Mouse (Mus musculus): ENCODE data around the gene Grik5. TPM values are rescaled to one million over a fixed set of nuclear protein-coding genes. Genes with fewer than 3 reads are reported as not detected.

The Grik5 gene
- 1 to 10 TPM; 9.0 to 9.7 TPM for polyA plus RNA-seq (2017; shearing (Covaris generic))

GRCm38 (mm10) chr7:25071979-25072715 is at the start of gene Grik5, which contains the start of gene Zfp574:
Gene Grik5 (minus strand): TSS chr7:25072346.
Gene Zfp574 (plus strand): TSS chr7:25072567.

GRCm38 (mm10) chr7:25005421-25006065 is 66.6 kb downstream of the Grik5 start, which contains the start of gene Atp1a3:
Gene Atp1a3 (minus strand): TSS chr7:25005958.

GRCm38 (mm10) chr7:24971972-24972893 is 99.9 kb downstream of the Grik5 start, which contains the start of gene Rabac1:
Gene Rabac1 (minus strand): TSS chr7:24972754.

Other genes with a start within 250 kb of the Grik5 start
- 10 to 100 TPM; 35.8 to 42.4 TPM for gene Gm9844, start 210.1 kb downstream of the Grik5 start, polyA plus RNA-seq (2017; shearing (Covaris generic))
- not detected for gene Lypd4, start 202.4 kb downstream of the Grik5 start, polyA plus RNA-seq (2017; shearing (Covaris generic))
- gene Dmrtc2, start 202.3 kb downstream of the Grik5 start, polyA plus RNA-seq (2017; shearing (Covaris generic)), result under 1 TPM in 1 of 2 experiments, not detected in 1; 0.23 TPM
- 1,000 to 10,000 TPM; 3,658 to 5,329 TPM for gene Rps19, start 188.0 kb downstream of the Grik5 start, polyA plus RNA-seq (2017; shearing (Covaris generic))
- gene Cd79a, start 175.0 kb downstream of the Grik5 start, polyA plus RNA-seq (2017; shearing (Covaris generic)), result 10 to 100 TPM; 20.1 to 49.7 TPM
- 1,000 to 10,000 TPM; 1,361 to 1,690 TPM for gene Arhgef1, start 169.4 kb downstream of the Grik5 start, polyA plus RNA-seq (2017; shearing (Covaris generic))
- gene Gm4881, start 127.9 kb downstream of the Grik5 start, polyA plus RNA-seq (2017; shearing (Covaris generic)), result not detected
- 100 to 1,000 TPM; 598 to 776 TPM for gene Rabac1, start 99.6 kb downstream of the Grik5 start, polyA plus RNA-seq (2017; shearing (Covaris generic))
- 1 to 10 TPM in 1 of 2 experiments, under 1 TPM in 1; 0.66 to 5.4 TPM for gene Atp1a3, start 66.4 kb downstream of the Grik5 start, polyA plus RNA-seq (2017; shearing (Covaris generic))
- 10 to 100 TPM; 29.8 to 38.6 TPM for gene Zfp574, start 221 bp upstream of the Grik5 start, polyA plus RNA-seq (2017; shearing (Covaris generic))
- 100 to 1,000 TPM in 1 of 2 experiments, 10 to 100 TPM in 1; 66.9 to 118 TPM for gene Pou2f2, start 107.4 kb upstream of the Grik5 start, polyA plus RNA-seq (2017; shearing (Covaris generic))
- gene Dedd2, start 148.3 kb upstream of the Grik5 start, polyA plus RNA-seq (2017; shearing (Covaris generic)), result 100 to 1,000 TPM in 1 of 2 experiments, 10 to 100 TPM in 1; 97.0 to 125 TPM
- gene Zfp526, start 149.1 kb upstream of the Grik5 start, polyA plus RNA-seq (2017; shearing (Covaris generic)), result 1 to 10 TPM; 3.4 to 3.5 TPM
- gene Gsk3a, start 165.5 kb upstream of the Grik5 start, polyA plus RNA-seq (2017; shearing (Covaris generic)), result 10 to 100 TPM; 85.3 to 85.7 TPM
- 1 to 10 TPM; 1.5 to 1.9 TPM for gene Erf, start 178.4 kb upstream of the Grik5 start, polyA plus RNA-seq (2017; shearing (Covaris generic))
- gene Cic, start 195.4 kb upstream of the Grik5 start, polyA plus RNA-seq (2017; shearing (Covaris generic)), result 10 to 100 TPM; 30.3 to 31.4 TPM
- 10 to 100 TPM; 24.1 to 47.5 TPM for gene Pafah1b3, start 225.6 kb upstream of the Grik5 start, polyA plus RNA-seq (2017; shearing (Covaris generic))
- gene Prr19, start 229.1 kb upstream of the Grik5 start, polyA plus RNA-seq (2017; shearing (Covaris generic)), result not detected
- gene Tmem145, start 233.8 kb upstream of the Grik5 start, polyA plus RNA-seq (2017; shearing (Covaris generic)), result under 1 TPM in 1 of 2 experiments, not detected in 1; 0.67 TPM
- gene Megf8, start 244.8 kb upstream of the Grik5 start, polyA plus RNA-seq (2017; shearing (Covaris generic)), result under 1 TPM; 0.25 to 0.39 TPM

Data from inflammation-experienced regulatory T-cells (primary cell).